Mouse (Mus musculus) lung, embryonic 15.5 days (tissue): ENCODE data around the gene Atp2a2. TPM values are rescaled to one million over a fixed set of nuclear protein-coding genes. Genes with fewer than 3 reads are reported as not detected.
"Not testable (repeated sequence)": the region's sequence is repeated elsewhere in the genome, so short reads cannot be mapped to it uniquely, and the experiment has no call there.

Source experiments
- ATAC-seq: fragments of 200-750 bp; cut with Nextera tagmentation; 2 replicates; pipeline ENCODE4 v1.8.0; 2017; ENCODE audit warnings: moderate number of reproducible peaks, borderline replicate concordance; ENCODE audit not compliant: low FRiP score, low TSS enrichment; ENCODE audit errors: extremely low read depth
- H3K27ac ChIP-seq: fragments of 300-500 bp; sonication (generic); 2 replicates; pipeline ENCODE4 v1.5.1; 2015; ENCODE audit warnings: moderate library complexity, mild to moderate bottlenecking, inconsistent platforms
- H3K27me3 ChIP-seq: fragments of 300-500 bp; sonication (generic); 2 replicates; pipeline ENCODE4 v1.6.1; 2015; ENCODE audit warnings: inconsistent platforms
- H3K36me3 ChIP-seq: fragments of 300-500 bp; sonication (generic); 2 replicates; pipeline ENCODE4 v1.6.1; 2015; ENCODE audit warnings: inconsistent platforms
- H3K4me1 ChIP-seq: fragments of 300-500 bp; sonication (generic); 2 replicates; pipeline ENCODE4 v1.6.1; 2015; ENCODE audit warnings: inconsistent platforms
- H3K4me2 ChIP-seq: fragments of 300-500 bp; sonication (generic); 2 replicates; pipeline ENCODE4 v1.6.1; 2015; ENCODE audit warnings: inconsistent platforms, mild to moderate bottlenecking, moderate library complexity
- H3K4me3 ChIP-seq: fragments of 300-500 bp; sonication (generic); 2 replicates; pipeline ENCODE4 v1.5.1; 2015; ENCODE audit warnings: mild to moderate bottlenecking, inconsistent platforms
- H3K9ac ChIP-seq: fragments of 300-500 bp; sonication (generic); 2 replicates; pipeline ENCODE4 v1.6.1; 2015; ENCODE audit warnings: inconsistent platforms
- H3K9me3 ChIP-seq: fragments of 300-500 bp; sonication (generic); 2 replicates; pipeline ENCODE4 v1.6.1; 2016; ENCODE audit warnings: inconsistent platforms
- WGBS: fragments of 180-500 bp; shearing (Covaris S2); methylation state at CpG from one replicate; pipeline ENCODE4 v1.1.7; 2015; 5-methylcytosine and 5-hydroxymethylcytosine counted together
- polyA plus RNA-seq: library from polyadenylated mRNA; unstranded; fragments of >200 nt; fragmentation: Nextera tagmentation; extraction: Ambion mirVana; gene quantifications from 2 replicates; pipeline ENCODE4 v1.2.1, GENCODE M21; 2015

Atp2a2 gene
- polyA plus RNA-seq, 1 experiment from 2014 or later: 37.3 TPM

- not testable (repeated sequence) for H3K27me3 ChIP-seq, H3K9ac ChIP-seq, H3K4me2 ChIP-seq, ATAC-seq, H3K9me3 ChIP-seq, H3K27ac ChIP-seq, H3K4me1 ChIP-seq, H3K4me3 ChIP-seq
- peaks cover 96% of the 10 kb centered on the region for H3K36me3 ChIP-seq
- WGBS: 78% methylated on average over 9 of the region's 9 CpGs
These were observed 45.0 kb downstream of the Atp2a2 start for GRCm38 (mm10) chr5:122457054-122457453.

- 81% methylated on average over 3 of the region's 3 CpGs for WGBS
- H3K4me3 ChIP-seq: no peak overlapping the region
- H3K9me3 ChIP-seq: no peaks in the 10 kb centered on the region
- peaks cover 82% of the 10 kb centered on the region for H3K36me3 ChIP-seq
- no peak overlapping the region for H3K4me2 ChIP-seq
- no peaks in the 10 kb centered on the region for H3K4me1 ChIP-seq
- no peak overlapping the region for H3K9ac ChIP-seq
- no peaks in the 10 kb centered on the region for H3K27me3 ChIP-seq
- no peak for ATAC-seq
- no peak overlapping the region for H3K27ac ChIP-seq
These were observed 46.4 kb downstream of the Atp2a2 start for GRCm38 (mm10) chr5:122455584-122455983.

DNA sequence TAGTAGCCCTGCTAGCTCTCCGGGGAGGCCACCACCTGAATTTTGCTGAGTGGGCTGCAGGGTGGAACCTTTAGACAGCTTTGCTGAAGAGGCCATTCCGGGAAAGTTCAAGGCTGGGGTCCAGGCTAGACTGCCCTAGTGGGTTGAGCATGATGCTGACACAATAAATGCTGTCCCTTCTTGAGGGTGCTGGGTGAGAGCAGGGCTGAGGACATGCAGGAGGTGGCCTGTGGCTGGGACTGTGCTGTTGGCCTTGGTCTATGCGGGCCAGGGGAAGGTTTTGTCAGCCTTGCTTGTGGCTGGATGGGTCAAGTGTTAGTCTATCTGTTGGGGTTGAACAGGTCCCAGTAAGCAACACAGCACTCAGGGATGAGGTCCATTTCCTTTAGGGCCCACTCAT lies 47.1 kb downstream of the Atp2a2 start:
- ATAC-seq: no peak

GRCm38 (mm10) chr5:122454442-122454841 lies 47.6 kb downstream of the Atp2a2 start:
- ATAC-seq: no peak
- H3K27ac ChIP-seq: no peak overlapping the region
- 85% methylated on average over 4 of the region's 4 CpGs for WGBS

More for the DNA sequence above, 47.1 kb downstream of the Atp2a2 start:
- WGBS: 84% methylated on average over 3 of the region's 3 CpGs
- Histone ChIP-seq H3K9ac (no peak overlapping the region), H3K4me1 (no peaks in the 10 kb centered on the region), H3K27ac (no peak overlapping the region), H3K36me3 (peaks cover 75% of the 10 kb centered on the region), H3K4me2 (no peak overlapping the region), H3K4me3 (no peak overlapping the region), H3K27me3 (no peaks in the 10 kb centered on the region), H3K9me3 (no peaks in the 10 kb centered on the region)

DNA sequence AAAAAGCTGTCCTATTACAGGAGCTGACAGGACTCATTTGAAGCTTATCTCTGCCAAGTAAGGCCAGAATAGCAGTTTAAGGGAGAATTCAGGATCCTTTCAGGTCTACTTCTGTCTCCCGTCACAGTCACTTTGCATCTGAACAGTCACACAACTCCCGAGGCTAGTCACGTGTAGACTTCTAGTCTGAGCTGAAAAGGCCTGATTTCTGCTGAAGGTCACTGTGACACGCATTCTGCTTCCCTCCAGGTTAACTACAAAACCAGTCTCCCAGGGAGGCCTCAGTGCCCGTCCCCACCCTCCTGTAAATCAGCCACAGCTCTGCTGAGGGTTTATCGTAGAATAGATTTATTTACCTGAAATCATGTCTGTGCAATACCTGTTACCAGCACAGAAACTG lies 48.8 kb downstream of the Atp2a2 start:
- H3K9me3 ChIP-seq: no peaks in the 10 kb centered on the region
- WGBS: 74% methylated on average over 6 of the region's 6 CpGs

More at GRCm38 (mm10) chr5:122454442-122454841, 47.6 kb downstream of the Atp2a2 start:
- Histone ChIP-seq H3K4me3 (no peak overlapping the region), H3K4me1 (no peaks in the 10 kb centered on the region), H3K4me2 (no peak overlapping the region), H3K9me3 (no peaks in the 10 kb centered on the region), H3K27me3 (no peaks in the 10 kb centered on the region), H3K9ac (no peak overlapping the region), H3K36me3 (peaks cover 70% of the 10 kb centered on the region)

GRCm38 (mm10) chr5:122452194-122452593 lies 49.8 kb downstream of the Atp2a2 start:
- 70% methylated on average over 7 of the region's 7 CpGs for WGBS
- Histone ChIP-seq H3K36me3 (peaks cover 48% of the 10 kb centered on the region), H3K4me2 (no peak overlapping the region), H3K27me3 (no peaks in the 10 kb centered on the region), H3K9me3 (no peaks in the 10 kb centered on the region), H3K9ac (no peak overlapping the region), H3K4me1 (no peaks in the 10 kb centered on the region), H3K4me3 (no peak overlapping the region), H3K27ac (0 out of 2 replicates have a peak overlapping the region, but pooled peaks have one; percentile 7)
- no peak for ATAC-seq

More for the DNA sequence above, 48.8 kb downstream of the Atp2a2 start:
- no peak overlapping the region for H3K27ac ChIP-seq
- peaks cover 58% of the 10 kb centered on the region for H3K36me3 ChIP-seq
- no peaks in the 10 kb centered on the region for H3K4me1 ChIP-seq
- H3K27me3 ChIP-seq: no peaks in the 10 kb centered on the region
- no peak for ATAC-seq
- H3K9ac ChIP-seq: no peak overlapping the region
- no peak overlapping the region for H3K4me3 ChIP-seq
- H3K4me2 ChIP-seq: no peak overlapping the region

DNA sequence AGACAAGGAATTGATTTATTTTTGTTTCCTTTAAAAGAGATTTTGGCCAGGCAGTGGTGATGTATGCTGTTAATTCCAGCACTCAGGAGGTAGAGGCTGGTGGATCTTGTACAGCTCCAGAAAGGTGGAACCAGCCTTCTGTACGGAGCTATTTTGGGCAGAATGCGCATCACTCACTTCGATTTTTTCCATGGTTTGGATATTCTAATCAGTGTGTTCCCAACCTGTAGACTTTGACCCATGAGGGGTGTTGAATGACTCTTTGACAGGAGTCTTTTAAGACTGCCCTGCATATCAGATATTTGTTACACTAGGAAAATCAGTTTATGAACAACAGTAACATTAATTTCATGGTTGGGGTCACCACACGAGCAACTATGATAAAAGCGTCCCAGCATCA lies 50.7 kb downstream of the Atp2a2 start:
- no peak overlapping the region for H3K9ac ChIP-seq
- H3K36me3 ChIP-seq: peaks cover 42% of the 10 kb centered on the region
- H3K27me3 ChIP-seq: no peaks in the 10 kb centered on the region
- H3K4me1 ChIP-seq: no peaks in the 10 kb centered on the region
- no peaks in the 10 kb centered on the region for H3K9me3 ChIP-seq
- no peak overlapping the region for H3K4me3 ChIP-seq
- no peak overlapping the region for H3K27ac ChIP-seq
- ATAC-seq: no peak
- 84% methylated on average over 5 of the region's 5 CpGs for WGBS
- no peak overlapping the region for H3K4me2 ChIP-seq

DNA sequence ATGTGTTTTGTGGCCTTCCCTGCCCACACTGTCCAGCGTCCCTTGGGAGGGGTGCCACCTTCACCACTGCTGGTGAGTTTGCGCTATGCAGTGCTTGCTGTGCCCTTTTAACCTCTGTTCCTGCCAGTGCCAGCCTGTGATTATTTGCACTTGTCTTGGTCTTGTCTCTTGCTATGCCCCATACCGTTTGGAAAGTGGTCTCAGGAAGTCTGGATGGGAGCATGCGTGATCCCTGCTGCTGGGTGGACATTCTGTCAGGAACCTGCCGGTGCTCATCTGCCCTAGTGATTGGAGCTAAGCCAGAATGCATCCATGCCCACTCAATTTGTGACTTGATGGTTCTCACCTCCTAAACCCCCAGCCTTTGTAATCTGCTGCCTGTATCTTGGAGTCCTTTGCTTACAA lies 51.1 kb downstream of the Atp2a2 start:
- no peak for ATAC-seq
- no peak overlapping the region for H3K27ac ChIP-seq
- no peaks in the 10 kb centered on the region for H3K27me3 ChIP-seq
- H3K4me2 ChIP-seq: no peak overlapping the region
- no peaks in the 10 kb centered on the region for H3K9me3 ChIP-seq
- H3K36me3 ChIP-seq: peaks cover 43% of the 10 kb centered on the region
- no peak overlapping the region for H3K9ac ChIP-seq
- no peaks in the 10 kb centered on the region for H3K4me1 ChIP-seq
- WGBS: 47% methylated on average over 5 of the region's 5 CpGs
- H3K4me3 ChIP-seq: no peak overlapping the region

DNA sequence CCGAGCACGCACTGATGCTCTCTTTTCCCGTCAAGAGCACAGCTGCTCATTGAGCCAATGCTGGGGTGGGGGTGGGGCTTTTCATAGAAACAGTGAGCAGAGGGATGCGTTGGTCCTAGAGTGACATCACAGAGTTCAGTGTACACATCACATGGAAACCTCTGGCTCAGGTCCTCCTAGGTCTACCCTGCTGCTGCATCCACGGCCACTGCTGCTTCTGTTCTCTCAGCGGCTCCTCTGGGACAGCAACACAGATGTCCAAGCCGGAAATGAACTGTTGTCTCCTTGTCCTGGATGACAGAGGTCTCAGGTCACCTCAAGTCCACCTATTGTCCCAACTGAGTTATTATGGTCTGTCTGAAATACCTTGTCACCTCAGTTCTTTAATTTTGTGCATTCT lies 52.1 kb downstream of the Atp2a2 start:
- ATAC-seq: no peak
- H3K4me3 ChIP-seq: no peak overlapping the region

DNA sequence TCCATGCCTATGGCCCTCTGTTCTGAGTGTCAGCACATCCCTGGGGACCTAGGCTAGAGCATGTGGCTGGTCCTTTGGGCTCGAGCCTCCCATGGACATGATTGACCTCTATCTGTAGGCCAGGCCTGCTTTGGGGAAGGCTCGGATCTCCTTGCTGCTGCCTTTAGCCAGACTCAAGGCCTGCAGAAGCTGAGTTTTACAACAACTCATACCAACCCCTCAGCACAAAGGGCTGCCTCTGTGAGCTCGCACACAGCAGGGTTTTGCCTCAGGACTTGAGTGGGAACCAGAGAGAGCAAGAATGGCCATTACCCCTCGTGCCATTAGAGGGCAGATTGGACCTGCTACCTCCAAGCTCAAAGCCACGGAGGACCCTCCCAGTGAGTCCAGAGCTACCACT lies 53.2 kb downstream of the Atp2a2 start:
- peaks cover 42% of the 10 kb centered on the region for H3K36me3 ChIP-seq
- no peaks in the 10 kb centered on the region for H3K4me1 ChIP-seq
- no peak overlapping the region for H3K27ac ChIP-seq
- no peaks in the 10 kb centered on the region for H3K9me3 ChIP-seq
- no peaks in the 10 kb centered on the region for H3K27me3 ChIP-seq
- WGBS: 68% methylated on average over 5 of the region's 5 CpGs
- no peak overlapping the region for H3K9ac ChIP-seq
- no peak overlapping the region for H3K4me3 ChIP-seq
- no peak overlapping the region for H3K4me2 ChIP-seq
- ATAC-seq: no peak

More for the DNA sequence above, 52.1 kb downstream of the Atp2a2 start:
- WGBS: 68% methylated on average over 7 of the region's 7 CpGs
- Histone ChIP-seq H3K4me1 (no peaks in the 10 kb centered on the region), H3K27ac (no peak overlapping the region), H3K4me2 (no peak overlapping the region), H3K36me3 (peaks cover 42% of the 10 kb centered on the region), H3K9ac (no peak overlapping the region), H3K9me3 (no peaks in the 10 kb centered on the region), H3K27me3 (no peaks in the 10 kb centered on the region)

GRCm38 (mm10) chr5:122447857-122448256 lies 54.2 kb downstream of the Atp2a2 start:
- Histone ChIP-seq H3K9me3 (no peaks in the 10 kb centered on the region), H3K27me3 (no peaks in the 10 kb centered on the region), H3K4me2 (no peak overlapping the region), H3K9ac (no peak overlapping the region), H3K27ac (no peak overlapping the region; the same call in 1 of the 2 replicates), H3K36me3 (peaks cover 41% of the 10 kb centered on the region), H3K4me3 (no peak overlapping the region), H3K4me1 (no peaks in the 10 kb centered on the region)
- ATAC-seq: no peak
- WGBS: 72% methylated on average over 8 of the region's 8 CpGs

DNA sequence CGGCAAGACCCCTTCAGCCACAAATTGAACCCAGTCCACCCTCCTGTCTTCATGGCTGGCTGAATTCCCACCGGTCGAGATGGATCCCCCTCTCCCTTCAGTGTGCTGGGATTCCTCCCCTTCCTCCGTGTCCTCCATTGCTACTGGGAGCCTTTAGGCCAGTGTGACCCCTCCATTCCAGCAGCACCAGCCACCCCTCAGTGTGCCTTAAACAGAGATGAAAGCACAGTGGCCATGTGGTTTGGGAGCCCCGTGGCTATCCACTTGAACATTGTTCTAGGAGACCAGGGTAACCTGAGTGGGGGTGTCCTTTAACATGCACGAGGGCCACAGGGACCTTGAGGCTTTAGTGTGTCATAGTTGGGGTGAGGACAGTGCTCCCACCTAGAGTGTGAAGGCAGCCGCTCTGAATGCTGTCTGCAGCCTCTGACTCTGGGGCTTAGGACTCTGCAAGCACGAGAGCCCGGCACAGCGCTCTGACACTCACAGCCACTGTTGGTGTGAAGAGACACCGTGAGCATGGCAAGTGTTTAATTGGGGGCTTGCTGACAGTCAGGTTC lies 56.9 kb downstream of the Atp2a2 start:
- WGBS: 83% methylated on average over 11 of the region's 11 CpGs
- Histone ChIP-seq H3K4me3 (no peak overlapping the region), H3K4me2 (no peak overlapping the region)

DNA sequence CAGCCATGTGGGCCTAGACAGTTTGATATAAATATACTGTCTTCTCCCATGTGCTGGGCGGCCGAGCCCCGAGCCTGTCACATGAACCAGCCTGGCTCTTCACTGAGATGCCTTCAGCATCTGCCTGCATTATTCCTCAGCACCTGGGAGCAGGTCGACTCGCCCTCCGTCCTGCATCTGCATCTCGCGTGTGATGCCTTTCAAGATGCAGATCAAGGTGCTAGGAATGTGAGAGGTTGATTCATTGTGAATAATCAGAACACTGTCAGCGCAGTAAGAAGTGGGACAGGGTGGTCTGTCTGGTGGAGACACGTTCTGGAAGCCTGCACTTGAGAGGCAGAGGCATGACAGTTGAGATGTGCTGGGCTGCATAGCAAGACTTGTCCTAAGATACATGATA lies 57.5 kb downstream of the Atp2a2 start:
- no peaks in the 10 kb centered on the region for H3K4me1 ChIP-seq
- no peak overlapping the region for H3K4me3 ChIP-seq
- no peak for ATAC-seq
- no peak overlapping the region for H3K4me2 ChIP-seq
- H3K9ac ChIP-seq: no peak overlapping the region
- H3K9me3 ChIP-seq: no peaks in the 10 kb centered on the region
- WGBS: 83% methylated on average over 10 of the region's 10 CpGs
- H3K27me3 ChIP-seq: no peaks in the 10 kb centered on the region
- H3K36me3 ChIP-seq: peaks cover 68% of the 10 kb centered on the region
- H3K27ac ChIP-seq: no peak overlapping the region

More for the DNA sequence above, 56.9 kb downstream of the Atp2a2 start:
- Histone ChIP-seq H3K27ac (no peak overlapping the region), H3K36me3 (peaks cover 62% of the 10 kb centered on the region), H3K4me1 (no peaks in the 10 kb centered on the region), H3K9ac (no peak overlapping the region), H3K27me3 (no peaks in the 10 kb centered on the region), H3K9me3 (no peaks in the 10 kb centered on the region)
- no peak for ATAC-seq
